Mouse (Mus musculus) right cerebral cortex, adult 18-20 months (tissue): ENCODE results near the gene Ebf1.
"Not testable (repeated sequence)": the region's sequence is repeated elsewhere in the genome, so short reads cannot be mapped to it uniquely, and the experiment has no call there.

Experiments
- DNase-seq: peaks from one replicate; pipeline ENCODE4 v3.0.0; 2022; ENCODE audit warnings: mixed read lengths

The Ebf1 gene

DNA sequence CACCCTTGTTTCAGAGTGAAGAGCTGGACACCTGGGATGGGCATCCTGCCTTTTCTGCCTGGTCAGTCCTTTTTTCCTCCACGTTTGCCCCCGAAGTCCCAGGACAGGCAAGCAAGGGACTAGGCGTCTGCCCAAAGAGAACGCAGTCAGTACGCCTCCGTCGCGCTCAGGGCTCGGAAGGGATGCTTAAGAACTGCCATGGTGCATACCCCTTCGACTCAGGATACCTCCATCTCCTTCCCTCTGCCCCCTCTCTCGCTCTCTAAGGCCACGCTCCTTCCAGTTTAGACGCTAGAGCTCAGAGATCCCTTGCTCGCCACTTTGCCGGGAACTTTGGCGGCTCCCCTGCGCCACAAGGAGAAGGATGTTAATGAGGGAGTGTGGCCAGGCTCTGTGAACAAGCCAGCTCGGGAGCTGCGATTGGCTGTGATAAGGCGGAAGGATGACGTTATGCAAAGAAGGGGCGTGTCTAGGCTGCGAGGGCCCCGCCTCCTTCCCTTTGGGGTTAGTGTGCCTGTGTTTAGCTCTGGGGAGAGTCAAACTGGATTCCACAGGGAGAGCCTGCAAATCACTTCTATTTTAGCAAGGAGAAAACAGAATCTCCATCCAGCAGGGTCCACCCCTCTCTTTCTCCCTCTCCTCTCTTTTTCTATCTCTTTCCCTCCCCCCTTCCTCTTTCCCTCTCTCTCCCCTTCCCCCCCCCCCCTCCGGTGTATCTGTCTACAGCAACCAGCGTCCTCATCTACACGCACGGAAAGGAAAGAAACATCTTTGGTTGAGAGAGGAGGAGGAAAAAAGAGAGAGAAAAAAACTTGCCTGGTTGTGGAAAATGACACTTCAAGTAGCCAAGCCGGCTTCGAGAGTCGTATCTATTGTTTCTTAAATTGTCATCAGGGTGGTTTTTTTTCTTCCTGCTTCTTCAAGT is at the start of gene Ebf1:
Gene Ebf1 (plus strand): TSS at position 530 of the 925 bp plus-strand sequence.
- peak; percentile 38 for DNase-seq

DNA sequence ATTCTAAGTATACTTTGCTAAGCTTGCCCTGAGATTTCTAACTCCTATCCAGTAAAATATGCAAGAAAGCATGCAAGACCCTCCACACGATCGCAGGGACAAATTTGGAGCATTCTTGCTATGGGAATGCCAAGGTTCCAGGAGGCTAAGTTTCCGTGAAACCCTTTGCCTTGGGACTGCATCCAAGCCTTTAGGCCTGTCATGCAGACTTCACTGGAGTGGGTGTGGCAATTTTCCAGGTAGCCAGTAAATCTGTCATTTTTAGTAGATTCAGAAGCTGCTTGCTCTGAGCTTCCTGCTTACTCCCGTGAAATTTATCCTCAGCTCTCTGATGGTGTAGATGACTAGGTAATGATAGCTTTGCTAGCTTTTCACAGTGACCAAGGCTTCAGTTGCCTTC is 46.8 kb upstream of the Ebf1 start:
- not testable (repeated sequence) for DNase-seq

DNA sequence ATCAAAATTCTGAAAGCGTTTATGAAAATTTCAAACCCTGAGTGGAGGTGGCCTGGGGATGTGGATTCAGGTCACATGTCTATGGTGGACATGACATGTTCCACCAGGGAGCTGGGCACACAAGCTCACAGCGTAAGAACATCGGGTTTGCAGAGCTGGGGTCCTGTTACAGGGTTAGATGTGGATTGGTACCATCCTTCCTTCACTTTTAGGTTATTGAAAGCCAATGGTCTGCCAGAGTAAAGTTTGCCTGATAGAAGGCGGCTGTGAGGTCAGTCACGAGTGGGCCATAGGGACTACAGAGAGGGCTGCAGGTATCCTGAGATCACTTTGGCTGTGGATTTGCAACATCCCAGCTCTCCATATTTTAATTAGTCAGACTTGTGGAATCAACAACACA is 44.3 kb upstream of the Ebf1 start:
- DNase-seq: no peak

DNA sequence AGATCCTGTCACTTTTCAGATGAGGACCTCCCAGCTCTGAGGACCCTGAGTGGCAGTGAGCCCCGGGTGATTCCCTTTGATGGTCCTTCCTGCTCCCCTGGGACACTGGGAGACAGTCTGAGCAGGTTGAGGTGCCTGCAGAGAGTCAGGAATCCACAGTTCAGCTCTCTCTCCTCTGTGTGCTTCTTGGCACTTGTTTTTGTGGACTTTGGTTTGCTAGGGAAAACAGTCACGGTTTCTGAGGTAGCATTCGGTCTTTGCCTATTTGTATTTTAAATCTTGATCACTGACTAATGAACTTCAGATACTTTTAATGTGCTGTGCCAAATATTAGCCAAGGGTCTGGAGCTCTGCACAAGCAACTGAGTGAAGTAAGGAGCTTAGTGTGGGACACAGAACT is 43.7 kb upstream of the Ebf1 start:
- no peak for DNase-seq

DNA sequence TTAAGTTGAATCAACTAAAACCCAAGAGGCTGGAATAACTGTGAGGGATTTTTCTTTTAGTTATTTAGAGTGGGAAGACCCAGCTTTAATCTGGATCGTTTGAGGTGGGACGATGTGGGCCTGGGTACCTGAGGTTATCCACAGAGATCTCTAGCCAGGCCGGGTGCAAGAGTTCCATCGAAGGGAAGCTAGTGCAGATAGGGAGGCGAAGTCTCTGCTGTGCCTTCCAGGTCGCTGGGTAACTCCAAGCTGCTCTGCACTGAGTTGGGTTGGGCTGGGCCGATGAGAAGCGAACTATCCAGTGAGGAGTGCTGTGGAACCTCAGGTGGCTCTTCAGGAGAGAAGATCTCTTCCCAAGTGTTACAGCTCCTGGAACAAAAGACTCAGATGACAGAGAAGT is 42.7 kb upstream of the Ebf1 start:
- DNase-seq: no peak

DNA sequence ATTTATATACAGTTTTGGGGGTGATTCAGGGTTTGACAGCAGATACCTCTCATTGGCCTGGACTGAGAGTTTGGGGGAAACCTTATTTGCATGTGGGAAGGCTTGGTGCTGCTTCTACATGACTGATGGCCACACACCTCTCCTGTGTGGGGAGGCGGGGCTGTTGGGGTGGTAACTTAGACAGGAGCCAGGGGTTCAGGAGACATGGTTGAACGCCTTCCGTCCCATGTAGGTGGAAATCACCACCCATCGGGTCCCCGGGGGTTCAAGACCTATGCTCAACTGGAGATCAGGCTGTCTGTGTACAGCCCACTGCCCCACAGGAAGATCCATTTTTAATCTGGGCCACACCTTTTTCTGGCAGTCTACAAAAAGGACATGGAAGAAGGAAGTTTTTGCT is 42.3 kb upstream of the Ebf1 start:
- DNase-seq: no peak

DNA sequence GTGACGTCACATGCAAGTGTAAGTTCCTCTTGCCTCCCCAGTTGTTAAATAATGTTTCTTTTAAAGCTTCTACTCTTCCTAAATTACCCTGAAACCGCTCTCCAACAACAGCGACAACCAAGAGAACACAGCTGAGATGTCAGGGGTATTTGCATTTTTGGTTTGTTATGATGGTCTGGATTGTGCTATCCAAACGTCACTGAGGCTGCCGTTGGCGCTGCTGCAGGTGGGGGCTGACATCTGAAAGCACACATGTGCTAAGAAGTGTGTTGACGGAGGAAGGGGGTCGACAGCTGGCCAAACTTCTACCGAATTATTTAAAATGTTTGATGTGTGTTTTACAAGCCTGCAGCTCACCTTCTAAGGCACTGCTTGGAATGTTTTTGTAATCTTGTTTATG is 39.2 kb upstream of the Ebf1 start:
- DNase-seq: no peak

DNA sequence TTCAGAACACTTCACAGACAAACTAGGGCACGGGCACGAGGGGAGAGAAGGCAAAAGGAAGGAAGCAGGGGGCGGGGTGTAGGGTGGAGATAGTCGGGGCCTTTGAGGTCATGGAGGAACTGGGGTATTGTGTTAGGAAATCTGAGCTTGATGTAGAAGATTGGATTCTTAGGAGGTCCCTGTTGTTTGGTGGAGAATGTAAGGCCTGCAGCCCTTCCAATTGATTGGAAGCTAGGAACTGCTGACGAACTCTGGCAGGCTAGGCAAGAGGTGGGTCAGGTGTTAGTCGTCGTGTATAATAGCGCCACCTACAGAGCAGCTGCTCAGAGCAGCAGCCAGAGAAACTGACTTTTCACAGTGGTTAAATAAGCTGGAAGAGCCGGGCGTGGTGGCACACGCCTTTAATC is 35.8 kb upstream of the Ebf1 start:
- DNase-seq: no peak

DNA sequence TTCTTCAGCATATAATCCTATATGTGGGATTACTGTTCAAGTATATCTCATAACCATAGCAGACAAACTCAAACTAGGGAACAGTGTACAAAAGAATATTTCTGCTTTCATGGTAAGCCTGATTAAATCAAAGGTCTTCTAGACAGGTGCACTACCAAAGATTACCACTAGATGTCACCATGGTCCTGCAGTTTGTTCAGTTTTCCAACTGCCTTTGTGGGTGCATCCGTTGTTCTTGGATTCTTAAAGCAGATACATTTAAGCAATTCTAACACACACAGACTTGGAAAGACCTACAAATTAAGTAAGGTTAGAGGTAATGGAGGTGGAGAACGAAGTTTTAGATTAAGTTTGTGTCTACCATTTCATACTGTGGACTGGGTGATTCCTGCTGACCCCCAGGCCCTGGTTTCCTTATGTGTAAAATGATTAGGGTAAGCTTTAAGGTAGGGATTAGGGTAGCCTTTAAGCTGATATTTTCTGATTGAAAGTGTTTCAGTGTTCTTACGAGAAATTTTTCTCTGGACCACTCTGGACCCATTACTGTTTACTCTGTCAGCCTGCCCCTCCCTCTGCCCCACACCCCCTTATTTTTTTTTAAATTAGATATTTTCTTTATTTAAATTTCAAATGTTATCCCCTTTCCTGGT is 30.9 kb upstream of the Ebf1 start:
- DNase-seq: peak; percentile 67

DNA sequence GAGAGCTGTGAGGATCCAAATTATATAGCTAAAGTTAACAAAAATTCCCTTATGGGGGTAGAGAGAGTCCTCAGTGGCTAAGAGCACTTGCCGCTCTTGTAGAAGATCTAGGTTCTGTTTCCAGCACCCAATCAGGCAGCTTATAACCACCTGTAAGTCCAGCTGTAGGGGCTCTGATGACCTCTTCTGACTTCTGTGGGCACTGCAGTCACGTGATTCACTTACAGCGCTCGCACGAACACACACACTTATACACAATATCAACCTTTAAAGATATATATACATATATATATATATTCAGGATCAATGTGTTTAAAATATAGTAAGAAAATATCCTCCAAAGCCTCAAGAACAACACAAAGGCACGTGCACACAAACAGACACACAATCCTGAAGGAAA is 24.1 kb upstream of the Ebf1 start:
- no peak for DNase-seq

DNA sequence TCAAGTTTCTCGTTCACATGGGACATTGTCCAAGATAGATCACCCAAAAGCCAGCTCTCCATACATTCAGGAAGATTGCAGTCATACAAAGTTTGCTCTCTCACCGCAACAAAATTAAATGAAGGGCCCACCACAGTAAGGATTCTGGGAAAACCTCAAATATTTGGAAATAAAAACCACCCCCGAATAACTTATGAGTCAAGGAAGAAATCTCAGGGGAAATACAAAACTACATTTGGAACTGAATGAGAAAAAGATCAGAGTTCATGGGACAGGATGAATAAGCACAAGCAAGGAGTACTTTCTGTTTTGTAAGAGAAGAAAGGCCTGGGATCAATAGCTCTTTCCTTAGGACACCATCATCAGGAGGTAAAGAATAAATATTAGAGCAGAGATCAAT is 22.3 kb upstream of the Ebf1 start:
- no peak for DNase-seq

DNA sequence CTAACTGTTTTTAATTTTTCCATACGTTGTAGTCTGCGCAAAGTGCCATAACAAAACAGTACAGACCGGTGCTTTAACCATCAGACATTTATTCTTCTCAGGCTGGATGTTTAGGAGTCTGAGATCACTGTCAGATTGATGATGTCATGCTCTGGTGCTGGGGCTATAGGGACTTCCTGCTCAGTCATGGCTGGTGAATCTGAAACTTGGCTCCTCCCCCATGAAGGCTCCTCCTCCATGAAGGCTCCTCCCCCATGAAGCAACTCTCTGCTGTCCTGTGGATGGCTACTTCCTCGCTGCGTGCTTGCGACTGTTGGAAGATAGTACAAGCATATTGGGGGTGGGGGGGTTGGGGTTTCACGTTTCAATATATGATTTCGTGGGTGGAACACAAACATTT is 10.2 kb upstream of the Ebf1 start:
- no peak for DNase-seq

DNA sequence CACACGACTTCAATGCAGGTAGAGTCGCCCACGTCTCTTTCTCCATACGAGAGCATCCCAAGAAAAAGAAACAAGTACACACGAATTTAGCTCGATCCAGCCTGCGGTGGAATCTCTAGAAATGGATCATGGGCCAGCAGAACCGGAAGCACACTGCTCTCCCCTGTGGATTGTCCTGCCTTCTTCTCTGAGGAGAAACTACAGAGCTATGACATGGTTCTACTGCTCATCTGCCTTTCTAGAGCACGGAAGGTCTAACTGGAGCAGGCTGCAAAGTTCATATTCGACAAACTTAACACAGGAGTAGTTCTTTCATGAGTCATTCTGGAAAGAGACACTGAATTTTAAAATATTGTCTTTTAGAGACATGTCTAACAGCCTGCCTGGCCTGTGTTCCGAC is 8.5 kb upstream of the Ebf1 start:
- no peak for DNase-seq

DNA sequence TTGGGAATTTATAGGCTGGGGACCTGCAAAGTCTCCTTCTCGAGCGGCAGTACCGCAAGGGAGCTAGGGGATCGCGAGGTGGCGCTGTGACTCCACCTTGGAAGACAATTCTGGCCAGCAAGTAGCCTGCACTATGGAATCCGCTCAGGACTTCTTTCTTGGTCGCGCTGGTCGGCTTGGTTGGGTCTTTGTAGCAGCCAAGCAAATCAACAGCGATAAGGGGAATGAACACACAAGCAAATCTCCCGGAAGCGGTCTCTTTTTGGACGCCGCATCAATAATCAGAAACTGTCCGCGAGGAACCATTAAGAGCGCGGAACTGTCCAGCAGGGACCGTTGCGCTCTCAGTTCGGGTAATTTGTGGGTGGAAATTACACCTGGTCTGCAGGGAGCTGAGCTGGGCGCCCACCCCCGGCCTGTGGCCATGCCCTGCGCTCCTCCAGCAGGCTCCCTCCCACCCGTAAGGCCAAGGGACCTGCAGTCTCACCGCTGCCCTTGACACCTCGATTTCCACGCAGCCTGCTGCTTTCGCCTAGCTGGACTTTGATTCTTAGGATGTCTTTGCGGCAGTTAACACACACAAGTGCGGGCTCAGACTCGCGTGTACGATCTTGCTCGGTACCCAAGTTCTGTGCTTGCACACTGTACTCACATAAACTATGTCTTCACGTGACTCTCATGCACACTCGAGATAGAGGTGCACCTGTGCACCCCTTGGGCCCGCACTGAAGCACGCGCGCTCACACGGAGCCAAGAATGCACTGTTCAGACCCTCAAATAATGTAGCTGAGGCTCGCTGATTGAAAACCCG is 5.9 kb upstream of the Ebf1 start:
- DNase-seq: peak; percentile 87

DNA sequence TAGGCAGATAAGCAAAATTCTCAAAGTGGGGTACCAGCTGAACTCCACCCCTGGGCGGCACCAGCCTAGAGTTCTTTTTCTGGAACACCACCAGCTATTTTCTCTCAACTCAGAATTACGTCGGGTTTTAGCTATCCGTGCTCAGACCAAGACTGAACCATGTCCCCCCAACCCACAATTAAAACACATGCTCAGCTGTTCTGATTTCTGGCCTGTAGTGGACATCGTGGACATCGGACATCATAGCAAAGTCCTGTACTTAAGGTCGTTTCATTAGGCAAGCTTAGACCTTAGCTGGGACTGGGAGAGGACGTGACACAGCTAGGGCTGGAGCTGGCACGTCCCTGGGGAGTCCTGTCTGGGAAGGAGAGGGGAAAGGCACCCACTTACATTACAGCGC is 5.0 kb upstream of the Ebf1 start:
- no peak for DNase-seq

DNA sequence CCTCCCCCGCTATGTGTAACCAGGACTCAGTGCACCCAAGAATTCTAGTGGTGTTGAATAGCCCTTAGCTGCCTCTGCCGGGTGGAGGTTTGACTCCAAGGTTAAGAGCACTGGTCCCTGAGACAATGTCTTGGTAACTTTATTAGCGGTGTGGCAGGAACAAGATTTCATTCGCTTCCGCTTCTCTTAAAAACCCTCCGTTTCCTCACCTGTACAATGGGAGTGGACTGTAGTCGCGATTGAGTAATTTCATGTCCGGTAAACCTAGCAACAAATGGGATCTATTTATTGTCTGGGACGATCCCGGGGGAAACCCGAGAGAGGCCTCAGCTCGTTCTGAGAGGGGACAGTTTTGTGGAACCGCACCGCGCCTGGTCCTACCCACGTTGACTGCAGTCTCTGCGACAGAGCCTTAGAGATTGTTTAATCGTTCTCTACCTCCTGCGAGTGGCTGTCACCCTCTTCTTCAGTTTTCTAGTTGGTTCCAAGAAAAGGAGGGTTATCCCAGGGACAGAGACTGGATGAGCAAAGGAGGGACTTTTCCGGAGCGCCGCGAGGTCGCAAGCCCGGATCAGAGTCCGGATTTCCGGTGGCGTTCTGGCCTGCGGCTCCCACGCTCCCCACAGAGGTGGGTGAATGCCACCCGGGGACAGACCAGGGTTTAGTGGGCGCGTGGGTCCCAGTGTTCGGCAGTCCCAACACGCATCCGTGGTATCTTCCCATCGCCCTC is 4.3 kb upstream of the Ebf1 start:
- no peak for DNase-seq

DNA sequence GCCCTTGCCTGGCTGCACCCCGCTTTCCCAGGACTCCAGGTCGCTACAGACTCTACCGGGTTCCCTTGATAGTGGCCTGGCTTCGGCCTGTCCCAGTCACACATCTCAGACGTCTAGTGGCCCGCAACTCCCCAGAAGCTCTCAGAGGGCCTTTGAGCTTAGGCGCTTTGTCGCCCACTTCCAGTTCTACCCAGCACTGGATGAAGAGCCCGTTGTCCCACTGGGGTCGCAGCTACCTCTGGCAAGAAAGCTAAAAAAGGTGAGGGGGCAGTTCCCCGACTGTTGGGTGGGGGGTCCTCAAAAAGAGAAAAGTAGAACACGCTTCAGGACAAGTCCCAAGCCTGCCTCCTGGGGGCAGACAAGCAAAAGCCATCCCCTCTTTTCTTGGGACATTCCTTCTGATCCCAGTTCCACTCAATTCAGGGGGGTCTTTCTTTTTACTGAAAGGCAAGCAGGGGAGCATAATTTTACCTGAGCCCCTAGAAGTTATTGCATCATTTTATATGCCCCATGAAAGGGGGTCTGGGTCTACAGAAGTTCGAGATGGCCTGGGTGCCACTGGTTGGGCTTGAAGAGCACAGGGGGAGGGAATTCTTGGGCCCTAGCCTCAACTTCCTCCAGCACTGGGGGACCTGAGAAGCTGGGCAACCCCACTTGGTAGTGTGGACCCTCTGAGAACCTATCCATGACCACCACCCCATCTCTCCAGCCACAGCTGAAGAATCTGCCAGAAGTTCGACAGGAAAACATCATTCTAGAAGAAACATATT is 3.5 kb upstream of the Ebf1 start:
- no peak for DNase-seq

DNA sequence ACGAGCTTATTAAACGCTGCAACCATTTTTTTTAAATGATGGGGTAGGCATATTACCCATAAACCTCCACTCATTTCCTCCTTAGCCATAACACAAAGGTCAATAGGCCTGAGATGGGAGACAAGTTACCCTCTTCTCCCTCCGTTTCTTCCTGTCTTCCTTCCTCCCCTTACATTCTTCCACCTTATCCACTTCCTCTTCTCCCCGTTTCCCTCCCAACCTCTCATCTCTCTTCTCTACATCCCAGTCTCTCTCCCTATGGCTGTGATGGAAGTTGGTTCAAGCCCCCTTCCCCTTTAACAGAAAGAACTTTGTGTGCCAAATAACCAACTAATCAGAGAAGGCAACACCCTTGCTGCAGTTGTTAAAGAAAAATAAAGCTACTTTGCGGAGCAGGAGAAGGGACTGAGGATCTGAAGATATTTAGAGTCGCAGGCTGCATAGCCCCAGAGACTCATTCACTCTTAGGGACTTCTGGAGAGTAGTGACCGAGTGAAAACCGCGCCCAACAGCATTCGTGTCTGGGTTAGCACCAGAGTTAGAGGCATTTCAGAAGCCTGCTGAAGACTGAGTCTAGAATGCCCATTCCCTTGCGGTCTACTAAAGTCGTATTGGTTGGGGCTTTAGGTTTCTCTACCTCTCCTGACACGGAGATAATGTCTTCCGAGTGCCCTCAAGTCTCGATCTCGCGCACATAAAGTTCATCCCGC is 884 bp upstream of the Ebf1 start:
- DNase-seq: no peak

DNA sequence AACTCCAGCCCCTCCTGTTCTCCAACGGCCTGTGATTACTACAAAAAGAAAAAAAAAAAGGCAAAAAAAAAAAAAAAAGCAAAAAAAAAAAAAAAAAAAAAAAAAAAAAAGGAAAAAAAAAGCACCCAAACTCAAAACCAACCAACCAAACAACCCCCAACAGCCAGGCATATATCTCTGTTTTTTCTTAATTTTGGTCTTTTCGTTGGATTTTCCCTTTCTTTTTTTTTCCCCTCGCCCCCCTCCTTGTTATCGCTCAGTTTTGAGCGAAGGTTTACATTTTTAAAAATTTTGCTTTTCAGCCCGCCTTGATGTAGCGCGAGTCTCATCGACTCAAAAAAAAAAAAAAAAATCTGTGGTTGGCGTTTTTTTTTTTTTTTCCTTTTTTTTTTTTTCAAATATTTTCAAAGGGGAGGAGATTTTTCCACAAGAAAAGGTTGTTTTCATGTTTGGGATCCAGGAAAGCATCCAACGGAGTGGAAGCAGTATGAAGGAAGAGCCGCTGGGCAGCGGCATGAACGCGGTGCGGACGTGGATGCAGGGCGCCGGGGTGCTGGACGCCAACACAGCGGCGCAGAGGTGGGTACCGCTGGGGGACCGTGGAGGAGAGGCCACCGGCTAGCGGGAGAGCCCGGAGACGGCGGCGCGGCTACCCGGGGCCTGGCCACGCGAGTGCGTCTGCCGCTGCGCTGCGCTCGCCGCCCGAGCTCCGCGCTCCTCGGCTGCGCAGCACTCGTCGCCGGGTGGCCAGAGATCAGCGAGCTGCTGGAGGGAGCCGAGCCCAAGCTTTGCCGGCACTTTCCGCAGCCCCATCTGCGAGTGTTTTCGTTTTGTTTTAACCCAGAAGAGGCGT is 843 bp downstream of the Ebf1 start:
- DNase-seq: peak; percentile 24

DNA sequence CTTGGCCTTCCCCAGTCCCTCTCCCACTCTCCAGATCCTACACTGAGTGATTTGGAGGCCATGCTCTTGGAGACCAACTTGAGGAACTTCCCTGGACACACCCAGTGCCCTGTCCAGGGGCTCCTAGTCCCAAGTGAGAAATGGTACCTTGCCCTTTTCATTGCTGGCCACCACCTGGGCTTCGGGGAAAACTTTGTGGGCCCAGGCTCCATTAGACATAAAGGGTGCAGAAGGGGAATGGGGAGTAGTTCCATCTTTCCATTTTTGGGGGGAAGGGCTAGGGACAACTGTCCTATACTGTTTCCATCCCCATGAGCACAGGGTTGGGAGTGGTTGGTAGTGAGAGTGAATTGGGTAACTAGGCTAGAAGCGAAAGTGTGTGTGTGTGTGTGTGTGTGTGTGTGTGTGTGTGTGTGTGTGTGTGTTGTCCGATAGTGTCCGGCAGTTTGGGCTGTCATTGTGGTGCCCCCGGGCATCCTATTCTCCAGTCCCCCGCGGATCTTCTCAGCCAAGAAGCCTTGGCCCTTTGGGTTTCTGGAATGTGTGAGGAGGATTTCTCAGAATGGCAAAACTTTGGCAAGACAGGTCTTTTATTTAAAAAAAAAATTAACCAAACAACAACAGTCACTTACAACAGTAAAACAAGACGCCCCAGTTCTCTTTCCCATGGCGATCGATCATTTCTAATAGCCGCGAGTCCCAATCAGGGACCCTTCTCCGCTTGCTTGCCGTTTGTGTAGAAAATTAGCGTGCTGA is 2.2 kb downstream of the Ebf1 start:
- no peak for DNase-seq
